Comparison of ENCODE assay signal across 8 mouse cellular contexts in the genomic region with DNA sequence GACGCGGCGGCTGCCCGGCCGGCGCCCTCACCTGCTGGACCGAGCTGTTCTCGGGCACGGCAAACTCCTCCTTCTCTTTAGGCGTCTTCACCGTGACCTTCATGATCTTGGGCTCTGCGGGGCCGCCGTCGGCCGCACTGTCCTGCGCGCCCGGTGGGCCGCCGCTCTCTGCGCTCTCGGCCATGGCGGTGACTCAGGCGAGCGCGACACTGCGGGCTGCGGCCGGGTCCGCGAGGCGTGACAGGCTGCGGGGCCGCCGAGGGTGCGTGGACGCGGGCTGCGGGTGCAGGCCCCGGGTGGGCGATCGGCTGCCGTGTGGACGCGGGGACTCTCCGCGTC. TPM values are rescaled to one million over a fixed set of nuclear protein-coding genes. Genes with fewer than 3 reads are reported as not detected.
DNase-seq lines count a peak whose midpoint lies in the region; ATAC-seq and TF ChIP-seq lines count a peak whose summit lies in the region.

No protein-coding gene starts in this region.

- ATAC-seq in heart, embryonic 14.5 days (ENCODE audit: insufficient number of reproducible peaks, insufficient read depth, low FRiP score, low read depth), result peak; percentile 65; the same call in 1 of the 2 replicates
- no peak for ATAC-seq in forebrain, embryonic 15.5 days (replicated peaks)

- H3K9me3 ChIP-seq in heart, embryonic 14.5 days (ENCODE audit: control insufficient read depth, low read length), result no peaks in the 10 kb centered on the region
- no peaks in the 10 kb centered on the region for H3K9me3 ChIP-seq in ES-E14 (ENCODE audit: control insufficient read depth, insufficient read depth, low read depth, low read length)
- H3K9me3 ChIP-seq in forebrain, embryonic 15.5 days, result no peaks in the 10 kb centered on the region

- in situ Hi-C loops in ES-E14 (cut with MboI; ENCODE audit: low sequenced_read_pairs in 2 of 2, unreplicated experiment in 2 of 2), result no loop called here

- under 1% methylated on average over 45 of the region's 48 CpGs for WGBS in heart, embryonic 14.5 days
- whole genome bisulfite sequencing in forebrain, embryonic 15.5 days, result 0% methylated on average over 42 of the region's 48 CpGs

- H3K27me3 ChIP-seq in heart, embryonic 14.5 days (ENCODE audit: control insufficient read depth, insufficient read depth, low read length), result no peaks in the 10 kb centered on the region
- 0 out of 2 replicates have a peak, but pooled peaks cover 5% of the 10 kb centered on the region for H3K27me3 ChIP-seq in forebrain, embryonic 15.5 days

- H3K4me2 ChIP-seq in heart, embryonic 14.5 days (ENCODE audit: low read length), result peak overlapping the region; percentile 85
- peak overlapping the region; percentile 82 for H3K4me2 ChIP-seq in forebrain, embryonic 15.5 days (replicated peaks)

- H3K27ac ChIP-seq in heart, embryonic 14.5 days (replicated peaks in 1 of 2; ENCODE audit: control insufficient read depth in 1 of 2, insufficient read depth in 1 of 2, low read depth in 2 of 2, low read length in 2 of 2), result peak overlapping the region; percentile 77 to 80; a peak in 3 of 4 replicates
- peak overlapping the region; percentile 79 for H3K27ac ChIP-seq in ES-E14 (ENCODE audit: insufficient read depth, low read depth, low read length, poor library complexity, severe bottlenecking)
- peak overlapping the region; percentile 91 for H3K27ac ChIP-seq in forebrain, embryonic 15.5 days (replicated peaks)

- DNase-seq in heart, postnatal 14 days, result no peak
- no peak for DNase-seq in ES-E14 (ENCODE audit: low read depth, low spot score)
- DNase-seq in mesoderm, embryonic 11.5 days (ENCODE audit: low read depth, low spot score), result peak; percentile 9
- DNase-seq in adrenal gland, postnatal 4 days (ENCODE audit: low spot score in 2 of 2), result no peak
- DNase-seq in right cerebral cortex, postnatal 25 days, result no peak
- no peak for DNase-seq in frontal cortex, postnatal 10 days (ENCODE audit: low spot score in 2 of 2)

- peak overlapping the region; percentile 92 to 99 for H3K4me3 ChIP-seq in heart, embryonic 14.5 days (ENCODE audit: control insufficient read depth in 1 of 2, insufficient read depth in 1 of 2, low read depth in 1 of 2, low read length in 2 of 2)
- H3K4me3 ChIP-seq in ES-E14 (ENCODE audit: insufficient read depth in 1 of 2, low read depth in 1 of 2, low read length in 2 of 2, poor library complexity in 1 of 2, severe bottlenecking in 1 of 2), result peak overlapping the region; percentile 95 to 96
- H3K4me3 ChIP-seq in forebrain, embryonic 15.5 days, result peak overlapping the region; percentile 78

- H3K36me3 ChIP-seq in heart, embryonic 14.5 days (ENCODE audit: control insufficient read depth, insufficient read depth, low read length), result no peaks in the 10 kb centered on the region
- H3K36me3 ChIP-seq in ES-E14 (ENCODE audit: control insufficient read depth, insufficient read depth, low read length, poor library complexity, severe bottlenecking), result no peaks in the 10 kb centered on the region
- no peaks in the 10 kb centered on the region for H3K36me3 ChIP-seq in forebrain, embryonic 15.5 days

- intact Hi-C loops in heart, postnatal 14 days (cut with DNase I), result no loop called here

- H3K9ac ChIP-seq in heart, embryonic 14.5 days (ENCODE audit: low read length), result peak overlapping the region; percentile 98
- peak overlapping the region; percentile 96 for H3K9ac ChIP-seq in ES-E14 (ENCODE audit: insufficient read depth, low read depth, low read length, poor library complexity, severe bottlenecking)
- H3K9ac ChIP-seq in forebrain, embryonic 15.5 days (replicated peaks), result peak overlapping the region; percentile 87

- H3K4me1 ChIP-seq in heart, embryonic 14.5 days (ENCODE audit: control insufficient read depth in 2 of 2, insufficient read depth in 2 of 2, low read length in 2 of 2), result peaks cover 5 to 32% of the 10 kb centered on the region in 2 experiments
- H3K4me1 ChIP-seq in ES-E14 (ENCODE audit: control insufficient read depth in 2 of 2, insufficient read depth in 2 of 2, low read length in 2 of 2, poor library complexity in 1 of 2), result peaks cover 2 to 3% of the 10 kb centered on the region in 2 experiments
- H3K4me1 ChIP-seq in forebrain, embryonic 15.5 days, result peaks cover 43% of the 10 kb centered on the region

TF ChIP-seq in ES-E14, 5 proteins besides CTCF, POLR2A, EP300 and RAD21:
- no peak for TF ChIP-seq ZNF384 (IDR thresholded peaks at IDR 0.05; ENCODE audit: low read depth, low read length)
- TF ChIP-seq HCFC1 (IDR thresholded peaks at IDR 0.05; ENCODE audit: borderline replicate concordance, insufficient read depth, low read length), result no peak
- TF ChIP-seq CHD2 (IDR thresholded peaks at IDR 0.05; ENCODE audit: low read depth, low read length), result no peak
- no peak for TF ChIP-seq MAFK (IDR thresholded peaks at IDR 0.05; ENCODE audit: insufficient read depth, low read depth, low read length)
- TF ChIP-seq ZC3H11A (IDR thresholded peaks at IDR 0.05; ENCODE audit: borderline replicate concordance, low read depth, low read length), result no peak

RNA-seq across cellular contexts. Expression of a gene that starts 0.2 kb away (rescaled TPM):
- polyA plus RNA-seq in heart, embryonic 14.5 days (2014; fragmentation: Nextera tagmentation; extraction: Ambion mirVana), result 66.6 and 67.2 TPM in 2 replicates
- 10 to 100 TPM; 51.4 to 53.2 TPM for total RNA-seq in heart, postnatal 14 days (2021)
- 60.2 and 91.7 TPM in 2 replicates for total RNA-seq in ES-E14 (2012; rRNA removed)
- 153 TPM in 2 replicates for polyA plus RNA-seq in forebrain, embryonic 15.5 days (2015; fragmentation: Nextera tagmentation; extraction: Ambion mirVana)
- total RNA-seq in adrenal gland, postnatal 4 days (2021), result 10 to 100 TPM; 91.1 to 93.4 TPM

RNA-seq across cellular contexts. Expression of a gene that starts 57.8 kb away (rescaled TPM):
- polyA plus RNA-seq in heart, embryonic 14.5 days (2014; fragmentation: Nextera tagmentation; extraction: Ambion mirVana), result 31.7 and 38.2 TPM in 2 replicates
- 10 to 100 TPM; 18.3 to 22.4 TPM for total RNA-seq in heart, postnatal 14 days (2021)
- 9.6 and 11.3 TPM in 2 replicates for total RNA-seq in ES-E14 (2012; rRNA removed)
- 65.6 and 74.9 TPM in 2 replicates for polyA plus RNA-seq in forebrain, embryonic 15.5 days (2015; fragmentation: Nextera tagmentation; extraction: Ambion mirVana)
- 10 to 100 TPM; 51.0 to 58.0 TPM for total RNA-seq in adrenal gland, postnatal 4 days (2021)
